Mouse (Mus musculus) A20 (cell line): ENCODE data around the gene Wnt9a.

Experiments used
- DNase-seq: peaks from one replicate; pipeline ENCODE4 v3.0.0-alpha.2; 2011; ENCODE audit warnings: low read depth, low spot score

The Wnt9a gene

GRCm38 (mm10) chr11:59302700-59303569, 3.8 kb upstream of the Wnt9a start:
- DNase-seq = peak; percentile 79

- no peak for DNase-seq
Measured at GRCm38 (mm10) chr11:59305008-59305820, 1.5 kb upstream of the Wnt9a start.

GRCm38 (mm10) chr11:59305821-59306215, 910 bp upstream of the Wnt9a start:
- DNase-seq = no peak

GRCm38 (mm10) chr11:59307422-59308163, 865 bp downstream of the Wnt9a start:
- DNase-seq = peak; percentile 24

GRCm38 (mm10) chr11:59308164-59308542, 1.4 kb downstream of the Wnt9a start:
- no peak for DNase-seq

- DNase-seq = no peak
Measured at GRCm38 (mm10) chr11:59308625-59309024, 1.9 kb downstream of the Wnt9a start.

GRCm38 (mm10) chr11:59309106-59309805, 2.5 kb downstream of the Wnt9a start:
- DNase-seq = no peak

GRCm38 (mm10) chr11:59309976-59310375, 3.2 kb downstream of the Wnt9a start:
- no peak for DNase-seq

- no peak for DNase-seq
Measured at GRCm38 (mm10) chr11:59312060-59312459, 5.3 kb downstream of the Wnt9a start.

- DNase-seq = no peak
Measured at GRCm38 (mm10) chr11:59312501-59312900, 5.8 kb downstream of the Wnt9a start.

GRCm38 (mm10) chr11:59313029-59313811, 6.5 kb downstream of the Wnt9a start:
- no peak for DNase-seq

GRCm38 (mm10) chr11:59313944-59314343, 7.2 kb downstream of the Wnt9a start:
- no peak for DNase-seq

- DNase-seq = no peak
Measured at GRCm38 (mm10) chr11:59316517-59316916, 9.8 kb downstream of the Wnt9a start.

- no peak for DNase-seq
Measured at GRCm38 (mm10) chr11:59322988-59323387, 16.3 kb downstream of the Wnt9a start.

GRCm38 (mm10) chr11:59324777-59325176, 18.0 kb downstream of the Wnt9a start:
- DNase-seq = no peak

GRCm38 (mm10) chr11:59327625-59328024, 20.9 kb downstream of the Wnt9a start:
- DNase-seq = peak; percentile 50

- no peak for DNase-seq
Measured at GRCm38 (mm10) chr11:59329616-59330015, 22.9 kb downstream of the Wnt9a start.

GRCm38 (mm10) chr11:59330560-59330959, 23.8 kb downstream of the Wnt9a start:
- peak; percentile 60 for DNase-seq

- no peak for DNase-seq
Measured at GRCm38 (mm10) chr11:59331167-59331869, 24.6 kb downstream of the Wnt9a start.

GRCm38 (mm10) chr11:59332938-59333337, 26.2 kb downstream of the Wnt9a start:
- DNase-seq = no peak
